Mouse (Mus musculus) MEL-GATA-1-ER (cell line): Measurements from ENCODE around the gene Camk1d.
A peak's percentile ranks its signal among the peaks of the same experiment; 100 is the strongest.

ENCODE experiments used
- DNase-seq: peaks from one replicate; pipeline ENCODE4 v3.0.0-alpha.2; 2012; ENCODE audit warnings: low read depth; ENCODE audit errors: extremely low read depth

Gene Camk1d

GRCm38 (mm10) chr2:5262279-5262678 is 452.0 kb downstream of the Camk1d start:
- no peak for DNase-seq

- no peak for DNase-seq
Measured at GRCm38 (mm10) chr2:5258250-5258649, 456.1 kb downstream of the Camk1d start.

- peak; percentile 4 for DNase-seq
Measured at GRCm38 (mm10) chr2:5249969-5250368, 464.3 kb downstream of the Camk1d start.

GRCm38 (mm10) chr2:5249199-5249598 is 465.1 kb downstream of the Camk1d start:
- peak; percentile 2 for DNase-seq
